Mouse (Mus musculus) erythroblast, embryonic 14.5 days (primary cell): ENCODE data around the gene Fpgt.

Experiments
- GATA1 ChIP-seq: IDR thresholded peaks from 2 replicates; pipeline ENCODE4 v1.6.1; 2012; ENCODE audit warnings: low read length, inconsistent platforms, mixed read lengths
- TAL1 ChIP-seq: IDR thresholded peaks from 3 replicates; pipeline ENCODE4 v1.6.1; 2012; ENCODE audit warnings: low read length, inconsistent platforms, mixed read lengths

DNA sequence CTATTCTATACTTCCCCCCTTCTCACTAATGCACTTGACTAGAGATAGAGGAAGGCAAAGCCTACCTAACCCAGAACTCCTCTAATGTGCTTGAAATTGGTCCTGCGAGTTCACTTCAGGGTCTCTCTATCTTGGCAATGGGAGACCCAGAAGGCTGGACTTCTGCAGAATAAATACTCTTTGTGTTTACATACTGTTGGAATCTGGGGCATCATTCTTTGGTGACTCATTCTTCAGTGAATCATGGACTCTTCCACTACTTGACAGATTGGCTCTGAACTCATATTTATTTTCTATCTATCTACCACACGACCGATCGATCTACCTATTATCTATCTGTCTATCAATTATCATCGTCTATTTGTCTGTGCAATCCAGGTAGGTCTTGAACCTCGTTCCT is 1.1 kb downstream of the Fpgt start:
- TF ChIP-seq TAL1 = no peak
- TF ChIP-seq GATA1 = no peak
